Mouse (Mus musculus) G1E (cell line): ENCODE results near the gene Cga.

Experiments
- CTCF ChIP-seq: IDR thresholded peaks from 2 replicates; pipeline ENCODE4 v1.5.1; 2012; ENCODE audit warnings: low read depth, low read length, inconsistent platforms, mixed read lengths
- TAL1 ChIP-seq: conservative IDR thresholded peaks from 2 replicates; pipeline ENCODE4 v1.6.1; 2012; ENCODE audit warnings: low read depth, low read length, inconsistent platforms, mixed read lengths

DNA sequence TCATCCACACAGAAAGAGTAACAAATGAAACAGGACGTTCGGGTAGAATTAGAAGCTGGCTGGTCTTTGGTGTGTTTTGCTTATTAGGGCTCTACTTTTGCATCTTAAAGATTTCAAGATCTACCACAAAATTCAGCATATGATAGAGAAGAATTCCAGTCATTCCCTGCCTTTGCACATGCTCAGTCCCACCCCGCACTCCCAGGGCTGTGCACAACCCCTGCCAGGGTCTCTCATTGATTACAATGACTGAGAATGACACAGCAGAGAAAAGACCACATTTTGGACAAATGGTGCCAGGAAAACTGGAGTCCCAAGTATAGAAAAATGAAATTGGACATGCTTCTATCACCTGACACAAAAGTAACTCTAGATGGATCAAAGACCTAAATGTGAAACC, 18.6 kb downstream of the Cga start:
- no peak for TF ChIP-seq TAL1
- no peak for TF ChIP-seq CTCF
